Mouse (Mus musculus) hindbrain, postnatal 0 days (tissue): ENCODE data around the gene Gm20852. TPM values are rescaled to one million over a fixed set of nuclear protein-coding genes. Genes with fewer than 3 reads are reported as not detected.
"Not testable (repeated sequence)": the region's sequence is repeated elsewhere in the genome, so short reads cannot be mapped to it uniquely, and the experiment has no call there.

Experiments
- ATAC-seq: fragments of 200-750 bp; cut with Nextera tagmentation; 2 replicates; pipeline ENCODE4 v1.8.0; 2017; ENCODE audit warnings: mild to moderate bottlenecking, moderate TSS enrichment, moderate library complexity
- DNase-seq: peaks from one replicate; pipeline ENCODE4 v3.0.0-alpha.2; 2015; ENCODE audit warnings: low spot score
- H3K27ac ChIP-seq: fragments of 300-500 bp; sonication (generic); 2 replicates; pipeline ENCODE4 v1.5.1; 2014; ENCODE audit warnings: mild to moderate bottlenecking
- H3K27me3 ChIP-seq: fragments of 300-500 bp; sonication (generic); 2 replicates; pipeline ENCODE4 v1.6.1; 2014; ENCODE audit warnings: low read length, mixed read lengths; ENCODE audit not compliant: insufficient read depth
- H3K36me3 ChIP-seq: fragments of 300-500 bp; sonication (generic); 2 replicates; pipeline ENCODE4 v1.6.1; 2014; ENCODE audit warnings: low read length, mixed read lengths; ENCODE audit not compliant: insufficient read depth
- H3K4me1 ChIP-seq: fragments of 300-500 bp; sonication (generic); 2 replicates; pipeline ENCODE4 v1.6.1; 2014; ENCODE audit warnings: antibody characterized with exemption, low read length, mixed read lengths; ENCODE audit not compliant: insufficient read depth
- H3K4me2 ChIP-seq: fragments of 300-500 bp; sonication (generic); 2 replicates; pipeline ENCODE4 v1.6.1; 2014; ENCODE audit warnings: low read depth, mild to moderate bottlenecking, low read length, moderate library complexity, mixed read lengths
- H3K4me3 ChIP-seq: fragments of 300-500 bp; sonication (generic); 2 replicates; pipeline ENCODE4 v1.5.1; 2014; ENCODE audit warnings: low read length
- H3K9ac ChIP-seq: fragments of 300-500 bp; sonication (generic); replicated peaks from 2 replicates; pipeline ENCODE4 v1.6.1; 2014; ENCODE audit warnings: mild to moderate bottlenecking, low read length, moderate library complexity, mixed read lengths
- H3K9me3 ChIP-seq: fragments of 300-500 bp; sonication (generic); 2 replicates; pipeline ENCODE4 v1.6.1; 2016; ENCODE audit warnings: low read length, mixed read lengths
- WGBS: fragments of 180-500 bp; shearing (Covaris S2); extraction: QIAGEN DNeasy Blood & Tissue Kit; methylation state at CpG from one replicate; pipeline ENCODE4 v1.1.7; 2014; 5-methylcytosine and 5-hydroxymethylcytosine counted together
- polyA plus RNA-seq: library from polyadenylated mRNA; unstranded; fragments of >200 nt; fragmentation: Nextera tagmentation; extraction: Ambion mirVana; gene quantifications from 2 replicates; pipeline ENCODE4 v1.2.1, GENCODE M21; 2015
- total RNA-seq: library from RNA; depleted of rRNA; stranded (reverse); fragments of >200 nt; gene quantifications from 2 replicates; pipeline ENCODE4 v1.2.3, GENCODE M21; 2014; rRNA removed

Gm20852 gene
- total RNA-seq = not detected in 2 replicates
- polyA plus RNA-seq = not detected in 2 replicates

DNA sequence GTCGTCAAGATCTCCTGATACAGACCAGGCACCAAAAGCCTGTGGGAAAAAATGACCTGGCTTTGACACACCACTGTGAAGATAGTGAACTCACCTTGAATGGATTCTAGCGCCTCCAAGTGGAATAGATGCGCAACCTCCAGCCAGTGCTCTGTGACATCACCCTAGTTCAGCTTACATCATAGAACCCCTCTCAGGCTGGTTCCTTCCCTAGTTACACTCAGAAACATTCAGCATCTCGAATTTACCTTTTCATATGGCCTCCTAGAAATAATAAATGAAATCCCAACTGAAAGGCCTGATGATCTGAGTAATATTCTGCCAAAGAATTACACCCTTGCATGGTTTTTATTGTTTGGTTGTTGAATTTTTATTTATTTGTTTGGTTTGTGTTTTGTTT lies at the start of gene Gm20852:
TSS of gene Gm20852 (minus strand) at position 101 of the 400 bp plus-strand sequence.
- not testable (repeated sequence) for H3K27me3 ChIP-seq, ATAC-seq, H3K4me2 ChIP-seq, H3K4me1 ChIP-seq, H3K27ac ChIP-seq, DNase-seq, H3K4me3 ChIP-seq, H3K9me3 ChIP-seq, H3K9ac ChIP-seq, H3K36me3 ChIP-seq
- WGBS = no CpG with 5 or more reads among the region's 4 CpGs
